Mouse (Mus musculus): ENCODE results near the gene Tecrl. TPM values are rescaled to one million over a fixed set of nuclear protein-coding genes. Genes with fewer than 3 reads are reported as not detected.

Tecrl gene
- total and polyA plus RNA-seq, 3 experiments = 23.7 to 92.3 (median 70.7) TPM

GRCm38 (mm10) chr5:83260059-83260458 is 94.9 kb downstream of the Tecrl start:
- intact Hi-C loops (cut with DNase I) = no loop called here
- Histone ChIP-seq H3K36me3 (ENCODE audit: control insufficient read depth, insufficient read depth, low read length) (no peaks in the 10 kb centered on the region), H3K4me1 (ENCODE audit: control insufficient read depth, insufficient read depth, low read length) (no peaks in the 10 kb centered on the region), H3K27me3 (ENCODE audit: control insufficient read depth, insufficient read depth, low read length) (no peaks in the 10 kb centered on the region), H3K27ac (no peak overlapping the region), H3K9ac (ENCODE audit: low read depth, low read length) (no peak overlapping the region), H3K79me2 (replicated peaks; ENCODE audit: control insufficient read depth, insufficient read depth, low read length) (no peaks in the 10 kb centered on the region), H3K4me3 (no peak overlapping the region)
- no peak for DNase-seq
- no peak for TF ChIP-seq CTCF (IDR thresholded peaks at IDR 0.05)
- TF ChIP-seq EP300 (IDR thresholded peaks at IDR 0.05; ENCODE audit: insufficient read depth, low read depth, low read length) = no peak
- TF ChIP-seq POLR2A (IDR thresholded peaks at IDR 0.05; ENCODE audit: insufficient read depth, low read depth, low read length) = no peak

DNA sequence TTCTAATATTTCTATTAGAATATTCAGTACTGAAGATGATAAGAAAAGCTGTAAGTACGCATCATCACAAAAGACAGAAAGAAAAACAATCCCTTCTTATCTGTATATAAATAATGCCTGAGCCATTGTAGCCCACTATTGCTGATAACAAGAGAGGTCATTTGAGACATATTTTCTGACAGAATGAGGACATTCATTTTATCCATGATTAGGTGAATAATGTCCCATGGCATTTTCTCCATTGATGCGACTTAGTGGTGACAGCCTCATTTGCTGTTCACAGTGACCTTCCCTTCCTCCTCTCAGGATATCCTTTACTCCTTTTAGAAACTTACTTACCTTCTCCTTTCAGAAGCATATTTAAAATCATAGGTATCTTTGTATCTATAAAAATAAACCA is 100.9 kb downstream of the Tecrl start:
- Histone ChIP-seq H3K27ac (no peak overlapping the region), H3K79me2 (replicated peaks; ENCODE audit: control insufficient read depth, insufficient read depth, low read length) (no peaks in the 10 kb centered on the region), H3K36me3 (ENCODE audit: control insufficient read depth, insufficient read depth, low read length) (no peaks in the 10 kb centered on the region), H3K4me1 (ENCODE audit: control insufficient read depth, insufficient read depth, low read length) (no peaks in the 10 kb centered on the region), H3K9ac (ENCODE audit: low read depth, low read length) (no peak overlapping the region), H3K27me3 (ENCODE audit: control insufficient read depth, insufficient read depth, low read length) (no peaks in the 10 kb centered on the region), H3K4me3 (no peak overlapping the region)
- no peak for TF ChIP-seq POLR2A (IDR thresholded peaks at IDR 0.05; ENCODE audit: insufficient read depth, low read depth, low read length)
- no peak for TF ChIP-seq EP300 (IDR thresholded peaks at IDR 0.05; ENCODE audit: insufficient read depth, low read depth, low read length)
- TF ChIP-seq CTCF (IDR thresholded peaks at IDR 0.05) = no peak
- no peak for DNase-seq
- intact Hi-C loops (cut with DNase I) = no loop called here
- WGBS = 56% methylated on average over 2 of the region's 2 CpGs

- no peaks in the 10 kb centered on the region for H3K79me2 ChIP-seq (replicated peaks; ENCODE audit: control insufficient read depth, insufficient read depth, low read length)
- intact Hi-C loops (cut with DNase I) = no loop called here
- no peaks in the 10 kb centered on the region for H3K27me3 ChIP-seq (ENCODE audit: control insufficient read depth, insufficient read depth, low read length)
- no peaks in the 10 kb centered on the region for H3K4me1 ChIP-seq (ENCODE audit: control insufficient read depth, insufficient read depth, low read length)
- WGBS = 81% methylated on average over 5 of the region's 5 CpGs
- no peaks in the 10 kb centered on the region for H3K36me3 ChIP-seq (ENCODE audit: control insufficient read depth, insufficient read depth, low read length)
- no peak for TF ChIP-seq CTCF (IDR thresholded peaks at IDR 0.05)
- TF ChIP-seq POLR2A (IDR thresholded peaks at IDR 0.05; ENCODE audit: insufficient read depth, low read depth, low read length) = no peak
- no peak for TF ChIP-seq EP300 (IDR thresholded peaks at IDR 0.05; ENCODE audit: insufficient read depth, low read depth, low read length)
- DNase-seq = no peak
- no peak overlapping the region for H3K27ac ChIP-seq
- H3K4me3 ChIP-seq = no peak overlapping the region
- no peak overlapping the region for H3K9ac ChIP-seq (ENCODE audit: low read depth, low read length)
Measured at GRCm38 (mm10) chr5:83238848-83239452, 116.0 kb downstream of the Tecrl start.
